Mouse (Mus musculus): ENCODE measurements around the gene Treml1.

Treml1 gene

DNA sequence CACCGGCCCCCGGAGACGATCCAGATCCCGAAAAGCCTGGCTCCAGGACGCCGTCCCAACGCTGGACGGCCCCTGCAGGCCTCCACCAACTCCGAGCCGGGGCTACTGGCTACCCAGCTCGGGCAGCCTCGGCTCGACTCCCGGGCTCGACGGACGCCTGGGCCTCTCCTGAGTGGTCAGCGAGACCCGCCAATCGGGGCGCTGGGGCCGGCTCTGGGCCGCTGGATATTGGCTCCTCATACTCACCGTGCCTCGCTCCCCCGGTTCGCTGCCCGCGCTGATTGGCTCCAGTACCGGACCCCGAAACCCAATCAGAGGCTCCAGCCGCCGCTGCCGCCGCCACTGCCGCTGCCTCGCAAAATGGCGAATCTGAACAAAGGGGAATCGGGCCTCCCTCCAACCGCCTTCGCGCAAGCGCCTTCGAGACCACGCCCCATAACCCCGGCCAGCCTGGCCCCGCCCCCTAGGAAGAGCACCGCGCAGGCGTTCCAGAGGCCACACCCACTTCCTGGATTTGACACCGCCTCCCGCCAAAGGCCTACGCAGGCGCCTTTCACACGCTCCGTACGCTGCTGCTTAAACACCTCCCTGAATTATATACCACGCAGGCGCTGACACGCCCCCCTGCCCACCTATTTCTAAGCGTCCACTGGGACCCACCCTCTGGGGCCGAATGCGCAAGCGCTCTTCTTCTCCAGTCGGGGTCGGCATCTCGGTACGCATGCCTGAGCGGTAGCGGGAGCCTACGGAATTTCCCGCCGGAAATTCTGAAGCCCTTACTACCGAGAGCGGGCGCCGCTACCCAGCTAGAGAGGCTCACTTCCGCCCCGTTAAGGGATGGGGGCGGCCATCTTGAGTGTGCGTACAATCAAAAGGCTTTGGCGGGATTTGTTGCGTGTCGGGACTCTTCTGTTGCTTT is 49.9 kb downstream of the Treml1 start, which contains the start of the genes Nfya and Oard1:
Nfya (minus strand) TSS at position 527 of the 919 bp plus-strand sequence.
Oard1 (plus strand) TSS at position 635 of the 919 bp plus-strand sequence.
- CTCF ChIA-PET = no interaction called here

DNA sequence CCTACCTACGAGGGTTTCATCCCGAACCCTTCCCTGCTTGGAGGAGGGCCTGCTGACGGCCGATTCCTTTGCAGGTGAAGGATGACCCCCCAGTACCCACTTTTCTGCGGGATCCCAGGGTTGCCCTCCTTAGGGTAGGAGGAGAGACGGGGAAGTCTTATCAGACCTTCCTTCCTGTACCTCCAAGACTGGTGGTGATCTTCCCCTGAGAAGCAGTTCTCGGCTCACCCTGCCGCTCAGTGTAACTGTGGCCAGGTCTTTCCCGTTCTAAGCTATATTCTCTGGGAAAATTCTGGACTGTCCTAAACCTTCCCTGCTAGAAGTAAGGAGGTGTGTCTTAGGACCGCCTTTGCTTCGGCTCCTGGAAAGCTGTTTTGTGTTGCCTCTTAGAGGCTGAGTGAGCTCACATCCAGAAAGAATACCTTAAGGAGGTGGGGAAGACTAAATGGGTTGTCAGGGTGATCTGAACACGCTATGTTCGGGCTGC is 50.6 kb downstream of the Treml1 start:
- CTCF ChIA-PET = interaction anchor here (1.0 kb wide), 1 partner anchor 16 kb away, joined by 3 read pairs; no protein-coding TSS in a partner anchor

DNA sequence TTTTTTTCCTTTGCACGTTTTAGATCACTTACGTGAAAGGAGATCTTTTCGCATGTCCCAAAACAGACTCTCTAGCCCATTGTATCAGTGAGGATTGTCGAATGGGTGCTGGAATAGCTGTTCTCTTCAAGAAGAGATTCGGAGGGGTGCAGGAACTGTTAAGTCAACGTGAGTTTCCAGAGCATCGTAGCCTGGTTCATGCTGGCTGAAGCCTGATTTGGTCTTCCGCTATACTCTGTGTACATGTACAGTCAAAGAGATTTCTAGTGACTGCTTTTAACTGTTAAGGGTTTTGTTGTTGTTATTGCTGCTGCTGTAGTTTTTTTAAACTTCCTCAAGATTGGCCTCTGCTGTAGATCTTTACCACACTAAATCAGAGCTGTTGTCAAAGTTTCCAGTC is 51.5 kb downstream of the Treml1 start:
- CTCF ChIA-PET = interaction anchor here (0.7 to 1.0 kb wide), 2 partner anchors 15 to 1661 kb away, joined by 3 to 9 read pairs; no protein-coding TSS in a partner anchor

DNA sequence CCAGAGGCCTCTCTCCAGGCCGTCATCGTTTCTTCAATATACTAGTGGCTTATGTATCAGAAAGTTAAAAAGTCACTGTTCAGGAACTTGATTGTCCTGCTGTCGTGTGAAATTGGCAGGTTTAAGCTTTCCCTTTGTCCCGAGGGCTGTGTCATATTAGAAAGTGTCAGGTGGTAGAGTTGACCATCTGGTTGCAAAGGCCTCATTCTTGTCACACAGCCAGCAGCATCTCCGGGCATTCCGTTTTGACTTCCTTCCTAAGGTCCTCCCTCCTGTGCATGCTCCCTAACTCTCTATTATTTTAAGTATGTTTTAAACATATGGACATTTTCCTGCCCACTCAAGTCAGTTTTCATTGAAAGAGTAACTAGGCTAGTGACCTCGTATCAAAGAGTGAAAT is 56.3 kb downstream of the Treml1 start:
- CTCF ChIA-PET = no interaction called here

Measured in spleen, embryonic (tissue).